Mouse (Mus musculus) heart, postnatal 36 days (tissue): Measurements from ENCODE around the gene Rhbdf2. TPM values are rescaled to one million over a fixed set of nuclear protein-coding genes. Genes with fewer than 3 reads are reported as not detected.
"Not testable (repeated sequence)": the region's sequence is repeated elsewhere in the genome, so short reads cannot be mapped to it uniquely, and the experiment has no call there.

ENCODE experiments used
- DNase-seq, 2 experiments: peaks; one replicate each; pipeline ENCODE4 v3.0.0; 2021 to 2022
- intact Hi-C: fragments of 180-260 bp; cut with DNase I; formaldehyde crosslinking; loops from one replicate; pipeline ENCODE4 v1.15.1; 2025
- total RNA-seq, 2 experiments: library from RNA; stranded (reverse); gene quantifications; 2 replicates each; pipeline ENCODE4 v1.2.3; 2021

Gene Rhbdf2
- total RNA-seq, 2 experiments from 2014 or later, result 10.3 to 15.3 TPM

DNA sequence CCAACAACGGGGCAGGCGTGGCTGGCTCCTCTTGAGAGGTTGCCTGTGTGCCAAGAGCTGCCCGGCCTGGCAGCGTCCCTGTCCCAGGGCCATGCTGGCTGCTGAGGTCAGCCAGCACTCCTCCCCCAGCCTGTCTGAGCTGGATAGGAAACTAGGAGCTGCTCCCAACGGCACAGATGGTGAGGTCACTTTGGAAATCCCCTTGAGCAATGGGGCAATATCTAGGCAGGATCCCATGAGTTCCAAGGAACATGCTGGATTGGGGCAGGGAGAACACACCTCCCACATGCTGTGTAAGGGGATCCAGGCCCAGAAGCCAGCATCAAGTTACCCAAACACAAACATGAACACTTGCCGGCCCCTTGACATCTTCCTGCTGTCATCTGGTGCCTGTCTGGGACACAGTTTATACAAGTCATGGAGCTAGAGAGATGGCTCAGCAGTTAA is 5.5 kb downstream of the Rhbdf2 start:
- peak; percentile 80 to 87 for DNase-seq
- intact Hi-C loops, result no loop called here

DNA sequence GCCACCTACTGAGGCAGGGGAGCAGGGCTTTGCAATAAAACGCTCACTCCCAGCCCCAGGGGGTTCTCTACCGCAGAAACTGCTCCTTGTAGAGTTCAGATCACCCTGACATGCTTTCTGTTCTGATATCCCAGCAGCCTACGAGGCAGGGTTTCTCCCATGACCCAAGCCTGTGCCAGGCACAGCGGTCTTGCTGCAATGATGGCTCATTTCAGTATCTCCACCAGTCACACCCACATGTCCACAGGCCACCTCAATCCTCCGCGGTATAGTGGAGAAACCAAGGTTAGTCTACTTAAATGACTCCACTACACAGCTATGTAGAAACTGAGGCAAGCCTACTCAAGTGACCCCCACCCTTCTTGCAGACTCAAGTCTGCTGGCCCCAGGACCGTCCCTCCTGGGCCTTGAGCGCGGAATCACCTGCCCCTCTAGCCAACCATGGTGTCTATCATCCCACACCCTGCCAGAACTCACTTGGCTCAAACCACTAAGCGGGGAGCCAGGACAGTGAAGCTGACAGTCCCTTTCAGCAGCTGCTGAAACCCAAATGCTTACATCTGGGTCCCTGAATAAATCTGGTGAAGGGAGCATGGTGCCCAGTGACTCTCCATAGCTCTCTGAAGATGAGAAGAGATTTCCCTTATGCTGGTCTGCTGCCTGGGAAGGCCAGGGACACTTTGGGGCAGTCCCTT is 6.1 kb downstream of the Rhbdf2 start:
- no peak for DNase-seq
- intact Hi-C loops, result no loop called here

DNA sequence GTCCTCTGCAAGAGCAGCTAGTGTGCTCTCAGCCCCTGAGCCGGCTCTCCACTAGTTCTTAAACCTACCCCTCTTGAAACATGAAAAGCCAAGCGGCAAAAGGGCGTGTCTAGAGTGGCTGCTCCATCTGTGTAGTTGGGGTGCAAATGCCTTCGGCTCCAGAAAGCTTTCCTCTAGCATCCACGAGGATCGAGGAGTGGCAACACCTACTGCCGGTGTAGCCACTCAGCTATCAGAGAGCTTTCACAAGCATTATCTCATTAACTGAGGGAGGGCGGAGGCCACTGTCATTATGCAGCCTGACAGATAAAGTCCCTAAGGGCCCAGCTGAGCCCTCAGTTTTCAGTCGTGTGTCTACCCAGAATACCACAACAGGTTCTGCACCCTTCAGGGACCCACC is 6.7 kb downstream of the Rhbdf2 start:
- no peak for DNase-seq
- intact Hi-C loops, result no loop called here

DNA sequence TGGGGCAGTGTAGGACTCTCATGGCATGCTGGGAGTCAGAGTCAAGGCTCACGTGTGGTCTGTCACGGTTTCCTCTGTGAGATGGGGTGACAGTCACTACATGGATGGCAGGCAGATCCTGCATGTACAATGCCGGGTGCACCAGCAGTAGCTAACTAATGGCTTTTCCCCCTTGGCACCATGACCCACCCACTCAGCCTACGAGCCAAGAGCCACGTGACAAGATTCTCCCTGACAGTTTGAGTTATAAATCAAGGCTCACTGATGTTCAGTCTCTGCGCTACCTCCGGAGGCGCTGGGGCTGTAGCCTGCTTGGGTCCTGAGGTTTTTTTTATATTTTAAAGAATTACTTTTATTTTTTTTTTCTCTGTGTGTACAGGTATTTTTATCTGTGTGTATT is 7.3 kb downstream of the Rhbdf2 start:
- DNase-seq, result no peak
- intact Hi-C loops, result no loop called here

DNA sequence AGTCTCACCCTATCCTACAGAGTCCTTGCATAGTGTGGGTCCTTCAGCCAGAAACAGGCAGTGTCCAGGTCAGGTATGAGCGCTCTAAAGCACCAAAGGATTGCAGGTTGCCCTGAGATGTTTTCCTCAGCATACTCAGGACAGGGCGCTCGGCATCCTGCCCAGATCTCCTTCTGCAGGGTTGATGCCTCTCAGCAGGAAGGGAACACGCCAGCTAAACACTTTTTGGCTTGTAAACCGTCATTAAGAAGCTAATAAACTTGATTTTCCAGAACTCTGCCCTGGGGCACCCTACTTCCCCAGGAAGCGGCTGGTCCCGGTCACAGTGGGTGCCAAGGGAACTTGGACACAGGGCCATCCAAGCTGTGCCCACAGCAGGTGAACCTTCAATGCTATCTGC is 7.7 kb downstream of the Rhbdf2 start:
- intact Hi-C loops, result no loop called here
- peak in 1 of 2 experiments; percentile 45 for DNase-seq

DNA sequence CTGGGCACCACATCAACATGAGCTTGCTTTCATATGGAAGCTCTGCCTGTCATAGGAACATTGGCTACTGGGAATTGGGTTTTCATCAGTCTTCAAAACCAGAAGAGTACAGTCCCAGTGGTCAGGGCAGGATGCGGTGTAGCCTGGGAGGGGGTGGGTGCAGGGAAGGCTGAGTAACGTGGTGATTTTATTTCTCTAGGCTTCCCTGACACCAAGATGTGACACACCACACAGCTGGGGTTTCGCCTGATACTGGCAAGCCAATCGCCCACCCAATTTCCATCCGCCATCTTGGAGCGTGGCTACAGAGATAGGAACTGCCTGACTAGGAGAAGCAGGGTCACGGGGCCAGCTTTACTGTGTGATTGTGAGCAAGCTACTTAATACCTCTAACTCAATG is 8.2 kb downstream of the Rhbdf2 start:
- no peak for DNase-seq
- intact Hi-C loops, result no loop called here

DNA sequence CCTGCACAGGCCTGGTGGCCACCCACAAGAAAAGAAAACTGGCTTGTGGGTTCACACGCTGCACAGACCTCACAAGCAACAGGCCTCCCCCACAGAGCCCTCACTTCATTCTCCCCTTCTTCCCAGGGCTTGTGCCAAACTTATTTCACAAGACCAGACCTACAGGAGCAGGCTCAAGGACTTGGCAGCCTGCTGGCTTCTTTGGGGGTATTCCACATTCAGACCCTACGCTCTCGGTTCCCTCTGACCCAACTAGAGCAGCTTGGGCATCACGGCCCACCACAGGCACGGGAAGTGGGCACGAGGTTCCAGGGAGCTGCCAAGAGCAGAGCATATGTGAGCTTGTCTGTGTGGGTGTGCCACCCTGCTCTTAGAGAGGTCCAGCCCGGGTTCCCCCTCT is 9.2 kb downstream of the Rhbdf2 start:
- DNase-seq, result peak in 1 of 2 experiments; percentile 51
- intact Hi-C loops, result no loop called here

DNA sequence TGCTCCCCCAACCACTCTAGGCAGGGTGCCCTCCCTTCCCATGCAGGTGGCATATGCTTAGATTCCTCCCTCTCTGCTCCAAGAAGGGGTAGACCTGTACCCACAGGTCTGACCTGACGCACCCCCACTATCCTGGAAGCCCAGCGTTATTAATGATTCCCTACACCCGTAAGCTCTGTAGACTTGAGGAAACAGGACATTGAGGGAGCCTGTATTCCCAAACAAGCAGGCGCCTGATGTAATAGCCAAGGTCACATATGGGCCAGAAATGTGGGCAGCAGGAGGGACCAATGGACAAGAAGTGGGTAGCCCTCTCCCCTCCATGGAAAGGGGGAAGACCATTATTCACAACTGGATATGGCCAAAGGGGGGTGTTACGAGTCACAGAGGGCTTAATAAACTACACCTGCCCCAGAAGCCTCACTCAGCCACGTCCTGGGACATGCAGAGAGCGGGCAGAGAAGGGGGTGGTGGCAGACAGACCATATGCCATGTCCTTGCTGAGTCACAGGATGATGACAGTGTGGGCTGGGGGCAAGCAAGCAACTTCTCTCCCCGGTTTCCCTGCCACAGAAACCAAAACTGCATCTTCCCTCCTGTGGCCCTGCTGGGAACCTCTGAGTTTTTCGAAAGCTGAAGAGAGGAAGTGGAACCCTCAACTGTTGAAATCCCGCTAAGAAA is 10.2 kb downstream of the Rhbdf2 start:
- intact Hi-C loops, result no loop called here
- peak in 1 of 2 experiments; percentile 40 for DNase-seq

DNA sequence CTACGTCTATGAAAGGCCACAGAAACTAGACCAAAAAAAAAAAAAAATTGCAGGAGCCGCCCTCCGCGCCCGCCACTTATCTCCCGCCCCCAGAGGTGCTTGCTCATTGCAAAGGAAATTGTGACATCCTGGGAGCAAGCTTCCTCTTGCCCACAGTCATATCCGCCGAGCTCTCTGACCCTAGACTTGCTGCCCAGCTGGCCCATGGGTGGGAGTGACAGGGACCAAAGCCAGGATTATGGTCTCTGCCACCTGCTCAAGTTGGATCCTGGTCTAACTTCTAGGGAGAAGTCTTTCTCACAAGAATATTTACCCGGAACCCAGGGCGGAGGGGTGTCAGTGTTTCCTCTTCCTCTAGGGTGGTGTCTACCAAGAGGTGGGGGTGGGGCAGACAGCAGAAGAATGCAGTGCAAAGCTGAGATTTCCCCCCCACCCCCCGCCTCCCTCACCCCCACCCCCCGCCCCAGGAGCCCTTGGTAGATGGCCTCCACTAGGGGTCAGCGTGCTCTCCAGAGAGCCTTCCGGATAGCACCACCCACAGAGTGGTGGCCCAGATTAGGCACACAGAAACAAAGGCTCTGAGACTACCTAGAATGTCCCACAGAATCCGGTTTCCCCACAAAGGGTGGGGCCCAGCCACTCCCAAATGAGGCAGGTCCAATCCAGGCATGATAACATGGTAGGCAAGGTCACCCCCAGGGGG is 10.9 kb downstream of the Rhbdf2 start:
- peak; percentile 60 to 73 for DNase-seq
- intact Hi-C loops, result no loop called here

DNA sequence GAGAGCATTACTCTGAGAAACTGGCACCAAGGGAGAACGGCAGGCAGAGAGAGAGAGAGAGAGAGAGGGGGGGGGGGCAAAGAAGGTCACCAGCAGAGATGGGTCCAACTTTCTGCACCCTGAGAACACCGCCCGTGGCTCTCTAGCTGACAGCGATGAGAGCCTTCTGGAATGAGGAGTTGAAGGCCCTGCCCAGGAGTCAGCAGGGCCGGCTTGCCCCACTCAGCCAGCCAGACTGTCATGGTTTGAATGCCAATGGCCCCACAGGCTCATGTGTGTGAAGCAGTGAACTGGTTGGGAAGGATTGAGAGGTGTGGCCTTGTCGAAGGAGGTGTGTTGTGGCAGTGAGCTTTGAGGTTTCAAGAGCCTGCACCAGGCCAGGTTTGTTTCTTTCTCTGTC is 13.6 kb downstream of the Rhbdf2 start:
- no peak for DNase-seq
- intact Hi-C loops, result loop anchor here (2.0 kb wide), 1 partner anchor 20 kb away; no protein-coding TSS in a partner anchor

DNA sequence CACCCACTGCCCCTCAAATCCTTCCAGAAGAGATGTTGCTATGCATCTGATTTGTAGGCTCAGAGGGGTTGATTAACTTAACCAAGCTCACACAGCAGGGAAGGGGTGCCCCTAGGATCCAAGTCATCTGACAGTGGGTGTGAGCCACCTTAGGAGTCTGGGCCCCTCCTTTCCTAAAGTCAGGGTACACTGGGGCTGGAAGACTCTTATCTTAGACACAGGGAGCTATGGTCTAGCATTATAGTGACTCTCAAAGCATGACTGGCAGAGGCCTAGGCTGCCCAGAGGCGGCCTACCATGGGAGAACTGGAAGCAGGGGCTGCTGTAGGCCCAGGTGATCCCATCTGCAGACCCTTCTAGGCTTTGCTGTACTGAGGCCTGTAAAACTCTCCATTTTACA is 14.3 kb downstream of the Rhbdf2 start:
- intact Hi-C loops, result loop anchor here (2.0 kb wide), 1 partner anchor 20 kb away; no protein-coding TSS in a partner anchor
- DNase-seq, result no peak

DNA sequence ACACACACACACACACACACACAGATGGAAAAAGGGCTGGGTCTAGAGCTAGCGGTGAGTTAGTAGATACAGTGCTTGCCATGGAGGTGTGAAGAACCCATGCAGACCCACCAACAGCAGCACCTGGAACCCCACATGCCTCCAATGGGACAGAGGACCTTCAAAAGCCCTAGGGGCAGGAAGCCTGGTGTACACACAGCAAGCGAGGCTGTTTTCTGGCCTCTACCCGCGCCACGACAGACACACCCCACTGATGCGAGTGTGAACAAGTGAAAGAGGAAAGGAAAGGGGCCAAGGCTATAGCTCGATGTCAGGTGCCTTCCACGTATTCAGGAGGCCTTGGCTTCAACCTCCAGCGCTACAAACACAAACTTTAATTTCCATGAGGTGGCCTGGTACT is 14.9 kb downstream of the Rhbdf2 start:
- intact Hi-C loops, result loop anchor here (2.0 kb wide), 1 partner anchor 19 kb away; no protein-coding TSS in a partner anchor
- DNase-seq, result no peak

DNA sequence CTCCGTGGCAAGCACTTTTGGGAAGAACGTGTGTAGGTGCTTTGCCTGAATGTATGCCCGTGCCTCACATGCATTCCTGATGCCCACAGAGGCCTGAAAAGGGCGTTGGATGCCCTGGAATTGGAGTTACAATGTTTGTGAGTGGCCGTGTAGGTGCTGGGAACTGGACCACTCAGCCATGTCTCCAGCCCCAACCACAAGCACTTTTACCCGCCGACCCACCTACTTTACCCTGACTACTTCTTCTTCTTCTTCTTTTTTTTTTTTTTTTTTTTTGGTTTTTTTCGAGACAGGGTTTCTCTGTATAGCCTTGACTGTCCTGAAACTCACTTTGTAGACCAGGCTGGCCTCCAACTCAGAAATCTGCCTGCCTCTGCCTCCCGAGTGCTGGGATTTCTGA is 15.7 kb downstream of the Rhbdf2 start:
- intact Hi-C loops, DNase-seq: not testable (repeated sequence)

DNA sequence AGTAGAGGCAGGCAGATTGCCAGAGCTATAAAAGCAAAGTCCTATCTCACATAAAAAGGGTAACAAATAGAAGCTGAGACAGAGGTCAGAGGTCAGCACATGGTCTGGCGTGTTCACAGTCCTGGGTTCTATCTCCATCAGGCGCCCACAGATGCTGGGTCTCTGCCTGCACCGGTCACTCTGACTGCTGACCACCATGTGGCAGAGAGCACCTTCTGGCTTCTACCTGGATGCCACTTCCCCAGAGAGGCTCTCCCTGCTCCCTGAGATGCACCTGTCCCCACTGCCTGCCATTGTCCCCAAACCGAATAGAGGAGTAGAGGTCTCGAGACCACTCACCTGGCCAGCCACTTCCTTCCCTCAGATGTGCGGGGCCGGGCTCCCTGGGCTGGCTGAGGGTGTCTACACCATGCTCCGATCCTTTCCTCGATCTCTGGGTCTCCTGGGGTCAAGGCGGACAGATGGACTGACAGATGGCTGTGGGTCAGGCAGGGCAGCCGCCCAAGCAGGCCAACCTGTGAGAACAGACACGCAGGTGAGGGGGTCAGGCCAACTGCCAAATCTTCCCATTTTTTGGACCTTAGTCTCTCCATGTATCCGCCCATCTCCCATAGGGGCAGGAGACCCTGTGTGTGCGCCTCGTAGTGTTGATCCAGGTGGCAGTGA is 16.7 kb downstream of the Rhbdf2 start:
- no peak for DNase-seq
- intact Hi-C loops, result no loop called here

DNA sequence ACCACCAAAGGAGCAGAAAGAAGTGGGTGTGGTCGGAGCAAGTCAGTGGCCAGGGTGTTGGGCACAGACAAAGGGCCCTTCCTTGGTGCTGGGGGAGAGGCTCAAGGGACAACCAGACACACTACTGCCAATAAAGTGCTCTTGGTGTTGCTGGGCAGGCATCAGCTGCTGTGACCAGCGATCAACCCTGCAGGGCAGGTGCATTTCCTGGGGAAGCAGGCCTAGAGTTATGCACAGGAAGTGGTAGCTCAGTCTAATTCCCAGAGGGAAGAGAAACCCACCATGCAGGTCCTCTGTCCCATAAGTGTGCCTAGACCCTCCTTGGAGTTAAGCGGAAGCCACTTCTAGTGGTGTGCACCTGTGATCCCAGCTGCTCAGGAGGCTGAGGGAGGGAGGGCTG is 19.1 kb downstream of the Rhbdf2 start:
- DNase-seq, result no peak
- intact Hi-C loops, result no loop called here

DNA sequence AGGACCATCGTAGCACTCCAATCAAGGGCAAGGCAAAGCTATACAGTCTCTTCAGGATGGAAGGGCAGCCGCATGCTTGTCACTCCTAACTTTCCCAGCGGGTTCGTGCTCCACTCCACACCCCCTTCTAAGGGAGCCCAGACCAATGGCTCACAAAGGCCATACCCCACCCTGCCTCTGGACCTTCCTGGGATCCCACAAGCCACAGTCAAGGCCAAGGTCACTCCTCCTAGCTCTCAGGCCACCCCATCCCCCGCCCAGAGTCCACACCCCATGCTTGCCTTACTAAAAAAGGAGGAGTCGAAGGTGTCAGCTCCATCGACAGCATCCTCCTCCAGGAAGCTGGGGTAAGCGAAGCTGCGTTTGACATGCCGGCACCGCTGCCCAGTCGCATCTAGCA is 22.7 kb downstream of the Rhbdf2 start:
- intact Hi-C loops, result no loop called here

DNA sequence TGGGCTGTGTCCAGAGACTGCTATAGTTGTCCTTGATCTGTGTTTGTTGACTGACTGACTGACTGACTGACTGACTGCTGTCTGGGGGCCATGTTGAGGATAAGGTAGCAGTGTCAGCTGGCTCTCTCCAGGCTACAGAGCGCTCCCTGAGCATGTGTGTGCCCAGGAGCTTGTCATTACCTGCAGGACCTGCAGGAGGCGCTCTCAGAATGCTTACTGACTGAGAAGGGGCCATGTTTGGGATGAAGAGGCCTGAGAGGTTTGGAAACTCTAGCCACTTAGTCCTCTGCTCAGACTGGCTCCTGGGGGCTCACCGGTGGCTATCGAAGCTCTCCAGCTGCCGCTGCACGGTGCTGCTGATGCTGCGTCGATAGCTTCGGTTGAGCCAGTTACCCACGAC is 23.5 kb downstream of the Rhbdf2 start:
- peak; percentile 42 to 66 for DNase-seq
- intact Hi-C loops, result loop anchor here (2.0 kb wide), 1 partner anchor 25 kb away; no protein-coding TSS in a partner anchor

More for the DNA sequence above, 22.7 kb downstream of the Rhbdf2 start:
- DNase-seq, result no peak

DNA sequence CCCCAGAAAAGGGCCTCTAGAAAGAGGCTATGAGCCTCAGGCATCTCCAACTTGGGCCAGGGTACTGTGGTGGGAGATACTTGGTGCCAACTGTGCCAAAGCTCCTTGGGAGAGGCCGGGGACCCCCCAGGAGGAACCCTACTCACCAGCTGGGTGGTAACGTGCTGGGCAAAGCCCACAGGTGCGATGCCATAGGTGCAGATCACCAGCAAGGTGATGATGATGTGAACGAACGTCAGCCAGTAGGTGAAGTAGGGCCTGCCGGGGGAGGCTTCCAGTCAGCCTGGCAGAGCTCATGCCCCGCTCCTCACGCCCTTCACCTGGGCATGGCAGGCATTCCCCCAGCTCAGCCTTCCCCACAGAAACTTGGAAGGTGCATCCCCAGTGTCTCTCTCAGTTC is 24.8 kb downstream of the Rhbdf2 start:
- intact Hi-C loops, result loop anchor here (2.0 kb wide), 1 partner anchor 27 kb away; no protein-coding TSS in a partner anchor
- DNase-seq, result no peak

DNA sequence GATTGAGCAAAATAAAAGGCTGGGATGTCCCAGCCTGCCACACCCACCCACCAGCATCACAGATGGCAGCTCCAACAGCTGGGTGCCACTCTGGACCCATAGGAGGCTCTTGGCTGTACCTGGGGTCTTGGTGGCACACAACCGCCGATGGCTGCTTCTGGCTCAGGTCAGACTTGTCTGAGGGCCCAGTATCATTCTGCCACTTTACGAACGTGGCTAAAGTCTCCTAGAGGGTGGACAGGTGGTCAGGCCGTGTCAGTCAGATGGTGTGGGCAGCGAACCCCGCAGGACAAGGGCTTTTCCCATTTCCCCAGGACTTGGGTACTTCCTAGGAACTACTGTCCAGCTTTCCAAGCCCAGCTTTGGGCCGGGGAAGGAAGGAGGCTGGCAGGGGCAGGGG is 25.7 kb downstream of the Rhbdf2 start:
- DNase-seq, result no peak
- intact Hi-C loops, result no loop called here

DNA sequence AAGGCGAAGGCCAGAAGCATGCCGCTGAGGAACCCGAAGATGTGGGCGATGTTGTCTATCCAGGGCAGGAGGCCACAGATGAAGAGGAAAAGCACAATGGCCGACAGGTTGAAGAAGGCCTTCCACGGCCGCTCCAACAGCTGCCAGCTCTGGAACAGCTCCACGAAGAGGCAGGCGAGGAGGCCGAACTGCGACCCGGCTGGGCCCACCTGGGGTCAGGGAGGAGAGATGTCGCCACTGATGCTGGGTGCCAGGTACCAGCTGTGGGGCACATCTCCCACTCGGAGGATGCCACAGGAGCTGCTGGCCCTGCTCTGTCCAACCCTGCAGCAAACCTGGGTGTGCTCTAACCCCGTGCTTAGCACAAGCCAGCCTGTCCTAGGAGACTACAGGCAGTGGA is 27.6 kb downstream of the Rhbdf2 start:
- no peak for DNase-seq
- intact Hi-C loops, result no loop called here

DNA sequence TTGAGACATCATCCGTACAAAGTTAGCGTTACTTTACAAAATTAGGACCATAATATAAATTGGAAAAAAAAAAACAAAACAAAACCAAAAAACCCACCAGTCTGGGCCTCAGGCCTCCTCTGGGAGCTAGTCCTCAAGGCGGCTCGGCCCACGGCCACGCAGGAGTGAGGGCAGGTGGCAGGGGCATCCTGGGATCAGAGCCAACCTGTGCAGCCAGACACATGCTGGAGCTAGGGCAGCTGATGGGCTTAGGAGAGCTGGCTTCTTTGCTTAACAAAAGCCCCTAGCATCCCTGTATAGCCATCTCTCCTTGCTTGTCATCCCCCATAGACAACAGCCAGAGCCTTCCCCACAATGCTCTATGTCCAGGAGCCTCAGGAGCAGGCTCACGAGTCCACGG is 28.6 kb downstream of the Rhbdf2 start:
- no peak for DNase-seq
- intact Hi-C loops, result no loop called here
